Mouse (Mus musculus): ENCODE measurements around the gene Gm42906. TPM values are rescaled to one million over a fixed set of nuclear protein-coding genes. Genes with fewer than 3 reads are reported as not detected.

Gm42906 gene
- 1.2 and 2.4 TPM in 2 replicates for polyA plus RNA-seq (2012; rRNA removed)

GRCm38 (mm10) chr5:151428113-151428756 lies at the start of gene Gm42906:
Gm42906 (minus strand) TSS chr5:151428163.
- no peak for DNase-seq (ENCODE audit: low spot score)

- DNase-seq (ENCODE audit: low spot score): no peak
Observed at GRCm38 (mm10) chr5:151445695-151446094, 17.7 kb upstream of the Gm42906 start.

- no peak for DNase-seq (ENCODE audit: low spot score)
Observed at GRCm38 (mm10) chr5:151435106-151435505, 7.1 kb upstream of the Gm42906 start.

- DNase-seq (ENCODE audit: low spot score): no peak
Observed at GRCm38 (mm10) chr5:151426466-151426865, 1.5 kb downstream of the Gm42906 start.

GRCm38 (mm10) chr5:151422692-151423091 lies 5.3 kb downstream of the Gm42906 start:
- no peak for DNase-seq (ENCODE audit: low spot score)

- no peak for DNase-seq (ENCODE audit: low spot score)
Observed at GRCm38 (mm10) chr5:151421859-151422258, 6.1 kb downstream of the Gm42906 start.

GRCm38 (mm10) chr5:151418551-151418950 lies 9.4 kb downstream of the Gm42906 start:
- no peak for DNase-seq (ENCODE audit: low spot score)

GRCm38 (mm10) chr5:151417421-151418038 lies 10.4 kb downstream of the Gm42906 start:
- DNase-seq (ENCODE audit: low spot score): no peak

- DNase-seq (ENCODE audit: low spot score): no peak
Observed at GRCm38 (mm10) chr5:151416988-151417387, 11.0 kb downstream of the Gm42906 start.

GRCm38 (mm10) chr5:151413617-151414016 lies 14.3 kb downstream of the Gm42906 start:
- DNase-seq (ENCODE audit: low spot score): no peak

- DNase-seq (ENCODE audit: low spot score): no peak
Observed at GRCm38 (mm10) chr5:151412666-151413463, 15.1 kb downstream of the Gm42906 start.

- no peak for DNase-seq (ENCODE audit: low spot score)
Observed at GRCm38 (mm10) chr5:151410006-151410405, 18.0 kb downstream of the Gm42906 start.

GRCm38 (mm10) chr5:151409282-151409681 lies 18.7 kb downstream of the Gm42906 start:
- no peak for DNase-seq (ENCODE audit: low spot score)

- no peak for DNase-seq (ENCODE audit: low spot score)
Observed at GRCm38 (mm10) chr5:151408124-151408900, 19.7 kb downstream of the Gm42906 start.

GRCm38 (mm10) chr5:151407493-151407892 lies 20.5 kb downstream of the Gm42906 start:
- no peak for DNase-seq (ENCODE audit: low spot score)

- DNase-seq (ENCODE audit: low spot score): no peak
Observed at GRCm38 (mm10) chr5:151406276-151406675, 21.7 kb downstream of the Gm42906 start.

GRCm38 (mm10) chr5:151405314-151405903 lies 22.6 kb downstream of the Gm42906 start:
- no peak for DNase-seq (ENCODE audit: low spot score)

GRCm38 (mm10) chr5:151403586-151403985 lies 24.4 kb downstream of the Gm42906 start:
- no peak for DNase-seq (ENCODE audit: low spot score)

- no peak for DNase-seq (ENCODE audit: low spot score)
Observed at GRCm38 (mm10) chr5:151400557-151400944, 27.4 kb downstream of the Gm42906 start.

- DNase-seq (ENCODE audit: low spot score): no peak
Observed at GRCm38 (mm10) chr5:151399918-151400556, 27.9 kb downstream of the Gm42906 start.

GRCm38 (mm10) chr5:151396119-151396518 lies 31.8 kb downstream of the Gm42906 start:
- DNase-seq (ENCODE audit: low spot score): no peak

Data from urinary bladder, adult 2 months (tissue).